Mouse (Mus musculus): ENCODE data around the gene Tnfsfm13.

GRCm38 (mm10) chr11:69664841-69665240, 31.1 kb downstream of the Tnfsfm13 start:
- no peak for TF ChIP-seq POLR2A (IDR thresholded peaks at IDR 0.05; ENCODE audit: low read depth, low read length)
- TF ChIP-seq CTCF (conservative IDR thresholded peaks at IDR 0.05 in 1 of 2, IDR thresholded peaks at IDR 0.05 in 1 of 2; ENCODE audit: low read depth in 2 of 2, low read length in 2 of 2), result no peak
- no peak for TF ChIP-seq RAD21 (IDR thresholded peaks at IDR 0.05; ENCODE audit: low read depth, low read length)
- no peak for TF ChIP-seq ZNF384 (IDR thresholded peaks at IDR 0.05; ENCODE audit: low read depth, low read length)
- no peak for TF ChIP-seq USF1 (IDR thresholded peaks at IDR 0.05; ENCODE audit: low read depth, low read length)
- TF ChIP-seq TCF12 (IDR thresholded peaks at IDR 0.05; ENCODE audit: low read depth, low read length), result no peak
- no peak for TF ChIP-seq USF2 (conservative IDR thresholded peaks at IDR 0.05; ENCODE audit: low read depth, low read length)
- no peak for TF ChIP-seq E2F4 (IDR thresholded peaks at IDR 0.05; ENCODE audit: insufficient replicate concordance, low read depth, low read length)
- TF ChIP-seq CHD2 (IDR thresholded peaks at IDR 0.05; ENCODE audit: low read length), result no peak
- TF ChIP-seq ZC3H11A (IDR thresholded peaks at IDR 0.05; ENCODE audit: low read depth, low read length), result no peak

All from CH12.LX (cell line).